Mouse (Mus musculus) gastrocnemius, postnatal 36 days (tissue): ENCODE measurements around the gene Fuk. TPM values are rescaled to one million over a fixed set of nuclear protein-coding genes. Genes with fewer than 3 reads are reported as not detected.
A peak's percentile ranks its signal among the peaks of the same experiment; 100 is the strongest.
"Not testable (repeated sequence)": the region's sequence is repeated elsewhere in the genome, so short reads cannot be mapped to it uniquely, and the experiment has no call there.

Source experiments
- DNase-seq, 2 experiments: peaks; one replicate each; pipeline ENCODE4 v3.0.0; 2022
- intact Hi-C: fragments of 180-260 bp; cut with DNase I; formaldehyde crosslinking; loops from one replicate; pipeline ENCODE4 v1.15.1; 2025
- total RNA-seq, 2 experiments: library from RNA; stranded (reverse); gene quantifications; 2 replicates each; pipeline ENCODE4 v1.2.3; 2021

Gene Fuk
- total RNA-seq, 2 experiments from 2014 or later: 3.2 to 3.8 TPM

DNA sequence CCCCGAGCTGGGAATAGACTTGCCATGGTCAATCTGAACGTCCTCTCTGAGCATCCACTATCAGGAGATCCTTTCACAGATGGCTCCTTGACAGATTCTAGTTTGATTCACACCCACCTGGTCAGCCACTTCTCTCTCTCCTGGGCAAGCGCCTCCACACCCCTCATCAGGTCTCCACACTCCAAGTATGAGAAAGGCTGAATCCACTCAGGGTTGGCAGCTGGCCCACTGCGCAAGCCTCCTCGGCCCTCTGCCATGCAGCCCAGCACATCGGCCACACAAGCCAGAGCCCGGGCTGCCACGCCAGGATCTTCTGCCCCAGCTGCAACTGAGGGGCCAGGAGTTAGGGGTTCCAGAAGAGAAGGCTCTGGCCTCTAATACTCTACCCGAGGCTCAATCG, 14.7 kb downstream of the Fuk start:
- no peak for DNase-seq
- intact Hi-C loops: no loop called here

- intact Hi-C loops: no loop called here
- no peak for DNase-seq
Observed at GRCm38 (mm10) chr8:110886634-110887033, 15.7 kb downstream of the Fuk start.

DNA sequence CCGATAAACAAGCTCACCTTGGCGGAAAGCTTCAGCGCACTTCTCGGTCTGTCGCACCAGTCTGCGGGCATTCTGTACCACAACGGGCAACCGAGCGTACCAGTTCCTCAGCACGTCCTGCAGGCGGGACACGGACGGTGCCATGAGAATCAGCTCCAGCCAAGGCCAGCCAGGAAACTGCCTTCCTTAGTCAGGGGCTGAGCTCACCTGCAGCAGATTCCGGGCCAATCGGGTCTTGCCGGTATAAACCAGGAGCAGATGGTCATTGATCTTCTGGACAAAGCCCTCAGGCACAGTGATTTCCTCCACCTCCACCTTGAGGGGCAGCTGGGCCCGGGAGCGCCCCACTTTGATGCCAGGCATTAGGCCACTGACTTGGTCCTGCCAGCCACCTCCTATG, 18.5 kb downstream of the Fuk start:
- intact Hi-C loops: no loop called here
- DNase-seq: no peak

GRCm38 (mm10) chr8:110881741-110882310, 20.5 kb downstream of the Fuk start:
- no peak for DNase-seq
- intact Hi-C loops: no loop called here

DNA sequence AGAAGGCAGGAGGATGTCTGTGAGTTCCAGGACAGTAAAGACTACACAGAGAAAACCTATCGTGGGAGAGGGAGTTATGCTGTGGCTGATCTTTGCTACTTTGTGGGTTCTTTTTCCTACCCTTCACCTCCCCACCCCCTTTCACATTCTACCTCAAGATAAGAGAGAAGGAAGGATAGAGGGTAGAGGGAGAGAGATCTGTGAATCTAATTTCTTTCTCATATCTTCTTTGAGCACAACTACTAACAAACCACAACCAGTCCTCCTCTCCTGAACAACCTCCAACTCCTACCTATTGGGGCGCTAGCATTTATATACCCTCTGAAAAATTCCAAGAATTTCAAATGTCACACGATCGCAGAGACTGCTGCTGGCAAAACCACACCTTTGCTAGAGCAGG, 24.4 kb downstream of the Fuk start:
- DNase-seq: no peak
- intact Hi-C loops: no loop called here

DNA sequence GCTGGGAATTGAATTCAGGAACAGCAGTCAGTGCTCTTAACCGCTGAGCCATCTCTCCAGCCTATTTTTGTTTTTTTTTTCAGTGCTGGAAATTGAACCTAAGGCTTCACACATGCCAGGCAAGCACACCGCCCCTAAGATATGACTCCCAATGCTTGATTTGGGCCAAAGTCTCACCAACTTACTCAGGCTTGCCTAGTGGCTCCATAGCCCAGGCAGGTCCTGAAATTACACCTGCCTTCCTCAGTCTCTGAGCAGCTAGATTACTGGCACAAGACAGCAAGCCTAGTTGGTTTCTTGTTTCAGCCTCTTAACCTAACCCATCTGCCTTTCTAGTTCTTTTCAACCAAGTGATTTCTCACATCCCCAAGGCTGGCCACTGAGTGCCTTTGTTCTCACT, 31.8 kb downstream of the Fuk start:
- no peak for DNase-seq
- intact Hi-C loops: no loop called here

GRCm38 (mm10) chr8:110861347-110862025, 40.8 kb downstream of the Fuk start:
- intact Hi-C loops: not testable (repeated sequence)

DNA sequence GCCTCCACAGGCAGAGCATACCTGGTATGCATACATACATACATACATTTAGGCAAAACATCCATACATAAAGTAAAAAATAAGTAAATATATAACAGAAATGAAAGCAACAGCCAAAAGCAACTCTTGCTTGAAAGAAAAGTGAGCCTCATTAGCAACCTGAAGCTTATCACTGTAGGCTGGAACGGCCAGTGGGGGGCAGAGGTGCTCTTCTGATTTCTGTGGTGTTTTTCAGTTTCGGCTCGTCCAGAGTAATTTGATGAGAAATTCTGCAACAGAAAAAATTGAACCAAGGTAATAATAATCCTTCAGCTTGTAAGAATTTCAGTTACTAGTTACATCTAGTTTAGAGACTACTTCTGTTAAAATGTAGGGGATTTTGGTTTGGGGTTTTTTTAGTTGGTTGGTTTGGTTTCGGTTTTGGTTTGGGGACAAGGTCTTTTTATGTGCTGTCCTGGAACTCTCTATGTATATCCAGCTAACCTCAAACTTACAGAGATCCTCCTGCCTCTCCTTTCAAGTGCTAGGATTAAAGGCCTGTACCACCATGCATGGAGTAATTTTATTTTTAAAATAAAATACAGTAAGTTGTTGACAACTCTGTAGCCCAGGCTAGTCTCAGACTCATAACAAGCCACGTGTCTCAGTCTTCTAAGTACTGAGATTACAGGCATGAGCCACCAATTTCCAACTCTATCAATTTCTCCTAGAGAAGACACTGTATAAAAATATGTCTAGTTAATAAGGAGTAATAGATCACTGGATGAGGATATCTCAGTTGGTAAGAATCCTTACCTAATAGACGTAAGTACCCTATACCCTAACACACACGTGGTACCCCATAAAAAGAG, 42.4 kb downstream of the Fuk start:
- DNase-seq: no peak
- intact Hi-C loops: no loop called here

More at GRCm38 (mm10) chr8:110861347-110862025, 40.8 kb downstream of the Fuk start:
- not testable (repeated sequence) for DNase-seq

GRCm38 (mm10) chr8:110856760-110857461, 45.4 kb downstream of the Fuk start:
- DNase-seq: no peak
- intact Hi-C loops: no loop called here

DNA sequence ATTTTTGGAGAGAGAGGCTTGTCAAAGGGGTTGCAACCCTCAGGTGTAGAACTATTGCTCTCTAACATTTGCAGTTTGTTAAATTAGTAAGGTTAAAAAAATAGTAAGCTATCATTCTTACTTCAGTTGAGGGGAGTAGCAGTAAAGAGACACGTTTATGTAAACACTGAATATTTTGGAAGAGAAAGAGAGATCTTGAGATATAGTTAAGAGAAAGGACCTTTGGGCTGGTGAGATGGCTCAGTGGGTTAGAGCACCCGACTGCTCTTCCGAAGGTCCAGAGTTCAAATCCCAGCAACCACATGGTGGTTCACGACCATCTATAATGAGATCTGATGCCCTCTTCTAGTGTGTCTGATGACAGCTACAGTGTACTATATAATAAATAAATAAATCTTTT, 46.2 kb downstream of the Fuk start:
- intact Hi-C loops, DNase-seq: not testable (repeated sequence)

DNA sequence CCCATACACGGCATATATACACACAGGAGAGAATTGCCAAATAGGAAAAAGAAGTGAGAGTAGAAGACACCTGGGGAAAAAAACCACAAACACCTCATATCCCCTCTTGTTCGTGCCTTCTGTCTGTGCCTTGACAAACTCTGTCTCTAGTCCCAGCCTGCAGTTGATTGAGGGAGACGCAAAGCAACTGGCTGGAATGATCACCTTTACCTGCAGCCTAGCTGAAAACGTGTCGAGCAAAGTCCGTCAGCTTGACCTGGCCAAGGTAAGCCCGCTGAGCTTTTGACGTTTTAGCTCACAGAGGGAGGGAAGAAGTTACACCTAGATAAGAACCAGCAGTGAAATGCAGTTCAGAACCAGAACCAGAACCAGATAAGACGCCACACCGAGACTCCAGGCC, 51.1 kb downstream of the Fuk start:
- DNase-seq: no peak
- intact Hi-C loops: no loop called here

DNA sequence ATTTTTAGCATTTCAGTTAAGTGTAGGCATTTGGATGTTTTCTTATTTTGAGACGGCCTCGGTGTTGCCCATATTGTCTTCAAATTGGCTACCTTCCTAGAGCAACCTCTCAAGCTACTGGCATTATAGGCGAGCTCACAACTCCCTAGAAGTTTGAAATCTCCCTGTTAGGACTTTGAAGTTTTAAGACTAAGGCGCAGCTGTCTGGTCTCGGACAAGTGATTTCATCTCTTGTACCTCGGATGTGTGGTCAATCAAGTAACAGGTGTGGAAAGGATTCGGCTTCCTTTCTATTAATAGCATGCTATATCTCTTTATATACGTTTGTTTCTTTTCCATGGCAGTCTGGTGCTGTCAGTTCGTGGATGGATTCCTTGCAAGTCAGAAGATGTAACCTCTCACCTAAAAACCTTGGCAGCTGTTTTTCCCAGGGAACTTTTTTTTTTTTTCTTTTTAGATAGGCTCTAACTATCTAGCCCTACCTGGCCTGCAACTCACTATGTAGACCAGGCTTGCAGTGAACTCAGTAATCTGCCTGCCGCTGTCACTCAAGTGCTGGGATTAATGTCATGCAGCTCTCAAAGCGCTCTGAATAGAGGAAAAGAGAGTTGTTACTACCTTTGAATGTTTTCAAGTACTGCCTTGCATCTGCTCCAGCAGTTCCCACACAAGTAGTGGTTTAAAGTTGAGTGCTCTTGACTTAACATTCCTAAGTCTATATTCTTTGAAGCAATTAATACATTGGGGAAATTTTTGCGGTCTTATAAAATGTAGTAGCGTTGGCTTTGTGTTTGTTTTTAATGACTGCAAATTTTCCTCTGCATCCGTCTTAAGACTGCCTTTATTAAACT, 54.4 kb downstream of the Fuk start:
- no peak for DNase-seq
- intact Hi-C loops: no loop called here

- intact Hi-C loops: no loop called here
Observed at GRCm38 (mm10) chr8:110847171-110847549, 55.1 kb downstream of the Fuk start.

GRCm38 (mm10) chr8:110846405-110847170, 55.7 kb downstream of the Fuk start, which contains the start of the genes Cog4 and Sf3b3:
Cog4 (plus strand) TSS chr8:110846600.
Sf3b3 (minus strand) TSS chr8:110846787.
- intact Hi-C loops: no loop called here
- DNase-seq: peak; percentile 80

More at GRCm38 (mm10) chr8:110847171-110847549, 55.1 kb downstream of the Fuk start:
- no peak for DNase-seq

DNA sequence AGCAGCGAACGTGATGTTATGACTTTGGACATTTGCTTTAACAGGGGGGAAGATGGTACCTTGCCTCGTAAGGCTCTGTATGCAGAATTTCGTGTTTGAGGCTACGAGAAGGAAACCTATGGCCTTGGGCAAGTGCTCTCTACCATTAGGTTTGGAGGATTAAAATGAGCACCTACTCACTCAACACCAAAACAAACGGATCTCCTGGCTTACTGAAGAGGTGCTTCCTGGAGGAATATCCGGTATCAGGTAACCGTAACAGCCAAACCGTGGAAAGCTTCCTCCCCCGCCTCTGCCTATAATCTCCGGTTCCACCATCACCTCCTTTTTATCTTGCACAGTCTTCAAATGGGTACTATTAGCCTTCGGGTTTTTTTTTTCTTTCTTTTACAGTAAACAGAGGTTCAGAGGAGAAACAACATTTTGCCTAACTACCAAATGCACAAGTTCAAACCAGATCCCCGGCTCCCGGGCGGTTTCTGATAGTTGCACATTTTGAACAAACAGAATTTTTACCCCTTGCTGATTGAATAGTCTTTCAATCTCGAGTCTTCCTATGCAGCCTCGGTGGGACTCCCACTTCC, 56.4 kb downstream of the Fuk start:
- DNase-seq: no peak
- intact Hi-C loops: no loop called here

DNA sequence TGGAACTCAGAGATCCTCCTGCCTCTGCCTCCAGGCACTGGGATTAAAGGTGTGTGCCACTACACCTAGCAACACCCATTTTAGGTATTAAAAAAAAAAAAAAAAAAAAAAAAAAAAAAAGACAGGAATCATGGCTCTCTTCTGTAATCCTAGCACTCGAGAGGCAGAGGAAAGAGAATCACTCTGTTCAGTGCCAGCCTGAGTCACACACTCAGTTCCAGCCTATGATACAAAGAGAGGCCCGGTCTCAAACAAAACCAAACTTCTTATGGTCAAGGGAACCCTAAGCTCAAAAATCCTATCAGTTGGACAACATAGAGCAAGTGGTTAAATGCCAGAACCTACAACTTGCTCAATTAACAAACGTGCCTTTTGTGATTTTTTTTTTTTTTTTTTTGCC, 57.3 kb downstream of the Fuk start:
- DNase-seq: no peak
- intact Hi-C loops: loop anchor here (5.0 kb wide), 2 partner anchors 98 to 203 kb away; no protein-coding TSS in a partner anchor

DNA sequence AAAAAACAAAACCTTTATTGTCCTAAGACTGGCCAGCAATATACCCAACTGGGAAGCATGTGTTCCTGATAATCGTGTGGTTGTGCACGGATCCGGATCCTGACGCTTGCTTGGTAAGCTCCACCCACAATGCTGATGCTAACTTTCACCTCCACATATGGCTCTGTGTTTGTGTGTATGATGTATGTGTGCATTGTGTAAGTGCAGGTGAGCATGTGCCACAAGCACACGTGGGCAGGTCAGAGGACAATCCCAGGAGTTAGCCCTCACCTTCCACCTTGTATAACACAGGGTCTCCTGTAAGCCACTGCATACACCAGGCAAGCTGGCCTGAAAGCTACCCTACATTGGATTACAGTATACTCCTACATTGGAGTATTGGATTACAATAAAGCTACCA, 59.1 kb downstream of the Fuk start:
- intact Hi-C loops: loop anchor here (5.0 kb wide), 2 partner anchors 96 to 201 kb away; no protein-coding TSS in a partner anchor

DNA sequence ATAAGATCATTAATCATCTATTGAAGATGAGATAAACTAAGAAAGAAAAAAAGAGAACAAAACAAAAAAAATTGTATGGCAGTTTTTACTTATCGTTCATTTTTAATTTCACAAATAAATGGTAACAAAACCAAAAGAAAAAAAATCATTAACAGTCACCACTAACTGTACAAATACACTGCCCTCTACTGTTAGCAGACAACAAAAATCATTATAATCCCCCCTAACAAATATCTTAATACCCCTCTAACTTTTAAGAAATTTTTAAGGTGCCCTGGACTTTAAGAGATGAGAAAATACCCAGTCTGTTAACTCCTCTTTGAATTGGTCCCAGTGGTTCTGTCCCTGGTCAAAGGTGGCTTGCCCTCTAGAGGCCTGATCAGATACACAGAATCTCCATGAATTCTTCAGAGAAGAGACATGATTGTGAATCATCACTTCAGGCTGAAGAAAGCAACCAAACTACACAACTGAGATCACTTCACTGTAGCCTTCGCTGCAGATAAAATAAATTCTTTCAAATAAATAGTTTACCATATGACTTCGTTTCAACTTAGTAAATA, 60.2 kb downstream of the Fuk start:
- DNase-seq: no peak

More for the DNA sequence above, 59.1 kb downstream of the Fuk start:
- DNase-seq: no peak

More for the DNA sequence above, 60.2 kb downstream of the Fuk start:
- intact Hi-C loops: loop anchor here (5.0 kb wide), 2 partner anchors 95 to 200 kb away; no protein-coding TSS in a partner anchor
